Mouse (Mus musculus) embryonic facial prominence, embryonic 14.5 days (tissue): ENCODE measurements around the gene Afg1l. TPM values are rescaled to one million over a fixed set of nuclear protein-coding genes. Genes with fewer than 3 reads are reported as not detected.

ENCODE experiments used
- ATAC-seq: fragments of 200-750 bp; cut with Nextera tagmentation; 2 replicates; pipeline ENCODE4 v1.8.0; 2017; ENCODE audit warnings: low read depth, moderate number of reproducible peaks, moderate TSS enrichment
- DNase-seq: peaks from one replicate; pipeline ENCODE4 v3.0.0-alpha.2; 2015; ENCODE audit warnings: low spot score
- H3K27ac ChIP-seq: fragments of 300-500 bp; sonication (generic); replicated peaks from 2 replicates; pipeline ENCODE4 v1.5.1; 2014; ENCODE audit warnings: low read depth, mild to moderate bottlenecking, low read length, moderate library complexity
- H3K27me3 ChIP-seq: fragments of 300-500 bp; sonication (generic); replicated peaks from 2 replicates; pipeline ENCODE4 v1.6.1; 2014; ENCODE audit warnings: low read length; ENCODE audit not compliant: control insufficient read depth, insufficient read depth
- H3K36me3 ChIP-seq: fragments of 300-500 bp; sonication (generic); 2 replicates; pipeline ENCODE4 v1.6.1; 2014; ENCODE audit warnings: low read length, mixed read lengths; ENCODE audit not compliant: control insufficient read depth, insufficient read depth
- H3K4me1 ChIP-seq: fragments of 300-500 bp; sonication (generic); 2 replicates; pipeline ENCODE4 v1.6.1; 2014; ENCODE audit warnings: antibody characterized with exemption, low read length; ENCODE audit not compliant: control insufficient read depth, insufficient read depth
- H3K4me2 ChIP-seq: fragments of 300-500 bp; sonication (generic); 2 replicates; pipeline ENCODE4 v1.6.1; 2014; ENCODE audit warnings: low read depth, mild to moderate bottlenecking, low read length, moderate library complexity, mixed read lengths
- H3K4me3 ChIP-seq: fragments of 300-500 bp; sonication (generic); 2 replicates; pipeline ENCODE4 v1.5.1; 2014; ENCODE audit warnings: low read depth, mild to moderate bottlenecking, low read length
- H3K9ac ChIP-seq: fragments of 300-500 bp; sonication (generic); 2 replicates; pipeline ENCODE4 v1.6.1; 2014; ENCODE audit warnings: low read depth, mild to moderate bottlenecking, low read length, moderate library complexity, mixed read lengths
- H3K9me3 ChIP-seq: fragments of 300-500 bp; sonication (generic); 2 replicates; pipeline ENCODE4 v1.6.1; 2016; ENCODE audit warnings: low read length; ENCODE audit not compliant: control insufficient read depth
- WGBS: fragments of 180-500 bp; shearing (Covaris S2); extraction: QIAGEN DNeasy Blood & Tissue Kit; methylation state at CpG from one replicate; pipeline ENCODE4 v1.1.7; 2014; 5-methylcytosine and 5-hydroxymethylcytosine counted together
- polyA plus RNA-seq: library from polyadenylated mRNA; unstranded; fragments of >200 nt; fragmentation: Nextera tagmentation; extraction: Ambion mirVana; gene quantifications from 2 replicates; pipeline ENCODE4 v1.2.1, GENCODE M21; 2014

Gene Afg1l
- polyA plus RNA-seq, 1 experiment from 2014 or later, result 6.8 TPM

- H3K4me1 ChIP-seq, result no peaks in the 10 kb centered on the region
- no peak overlapping the region for H3K4me3 ChIP-seq
- peaks cover 26% of the 10 kb centered on the region for H3K36me3 ChIP-seq
- no peaks in the 10 kb centered on the region for H3K9me3 ChIP-seq
- H3K9ac ChIP-seq, result no peak overlapping the region
- no peak overlapping the region for H3K4me2 ChIP-seq
- no peak for ATAC-seq
- DNase-seq, result no peak
- no peak overlapping the region for H3K27ac ChIP-seq
- 84% methylated on average over 6 of the region's 6 CpGs for WGBS
- H3K27me3 ChIP-seq, result no peaks in the 10 kb centered on the region
Observed at GRCm38 (mm10) chr10:42510141-42510540, 31.8 kb upstream of the Afg1l start.

DNA sequence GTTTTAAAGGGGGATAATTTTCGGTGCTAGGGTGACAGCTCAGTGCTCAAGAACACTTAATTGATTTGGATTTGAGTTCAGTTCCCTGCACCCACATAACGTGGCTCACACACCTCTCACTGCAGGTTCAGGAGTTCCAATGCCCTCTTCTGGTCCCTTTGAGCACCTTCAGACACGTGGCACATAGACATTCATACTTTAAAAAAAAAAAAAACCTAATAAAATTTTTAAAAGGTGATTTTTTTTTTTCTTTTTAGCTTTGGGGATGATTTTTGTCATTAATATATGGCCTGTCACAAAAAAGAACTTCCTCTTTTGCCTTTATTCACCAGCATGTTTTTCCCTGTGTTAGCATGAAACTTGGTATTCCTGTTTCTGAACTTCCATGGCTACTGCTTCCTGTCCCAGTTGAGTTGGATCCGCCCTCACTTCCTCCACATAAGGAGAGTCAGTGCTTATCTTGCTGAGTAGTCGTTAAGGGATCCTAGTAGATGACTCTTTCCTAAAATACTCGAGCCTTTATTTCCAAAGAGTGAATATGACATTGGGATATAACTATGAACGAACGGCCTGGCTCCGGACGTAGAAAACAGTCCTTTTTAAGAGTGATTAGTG is 25.8 kb upstream of the Afg1l start:
- no peaks in the 10 kb centered on the region for H3K4me1 ChIP-seq
- WGBS, result 88% methylated on average over 10 of the region's 10 CpGs
- H3K9me3 ChIP-seq, result no peaks in the 10 kb centered on the region
- no peaks in the 10 kb centered on the region for H3K27me3 ChIP-seq
- DNase-seq (no peak), ATAC-seq (no peak)
- H3K4me2 ChIP-seq, result no peak overlapping the region
- no peak overlapping the region for H3K4me3 ChIP-seq
- H3K27ac ChIP-seq, result no peak overlapping the region
- H3K9ac ChIP-seq, result no peak overlapping the region
- peaks cover 22% of the 10 kb centered on the region for H3K36me3 ChIP-seq

- Histone ChIP-seq H3K4me3 (peak overlapping the region; percentile 96), H3K27me3 (no peaks in the 10 kb centered on the region), H3K4me2 (peak overlapping the region; percentile 80), H3K27ac (peak overlapping the region; percentile 99), H3K4me1 (no peaks in the 10 kb centered on the region), H3K9me3 (no peaks in the 10 kb centered on the region), H3K36me3 (peaks cover 13% of the 10 kb centered on the region; the same call in 1 of the 2 replicates), H3K9ac (peak overlapping the region; percentile 95)
- DNase-seq, result peak; percentile 87
- ATAC-seq, result peak; percentile 33
- under 1% methylated on average over 25 of the region's 55 CpGs for WGBS
Observed at GRCm38 (mm10) chr10:42502349-42503111, 24.2 kb upstream of the Afg1l start.

DNA sequence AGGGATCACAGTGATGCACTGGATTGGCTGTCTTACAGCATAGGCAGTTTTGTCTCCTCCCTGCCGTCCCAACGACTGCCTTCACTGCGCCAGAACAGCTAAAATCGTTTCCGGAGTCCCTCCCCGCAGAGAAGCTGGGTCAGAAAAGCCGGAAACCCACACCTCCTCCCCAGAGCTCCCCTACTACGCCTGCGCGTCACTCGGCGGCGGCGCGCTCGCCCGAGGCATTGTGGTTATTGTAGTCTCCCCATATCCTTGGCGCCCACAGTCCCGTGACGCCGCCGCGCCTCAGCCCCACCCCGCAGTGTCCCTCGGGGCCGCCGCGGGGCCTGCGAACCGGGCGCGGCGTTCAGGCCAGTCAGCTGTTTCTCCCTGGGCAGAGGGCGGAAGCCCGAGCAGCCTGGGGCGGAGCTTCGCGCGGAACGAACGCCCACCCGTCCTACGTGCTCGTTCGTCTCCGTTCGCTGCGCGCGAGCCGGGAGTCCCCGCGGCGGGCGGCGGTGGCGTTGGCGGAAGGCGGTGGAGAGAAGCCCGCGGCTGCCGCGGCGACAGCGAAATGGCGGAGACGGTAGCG is 23.5 kb upstream of the Afg1l start, which contains the start of gene Snx3:
Gene Snx3, plus strand, starts transcription at position 256 of the 574 bp plus-strand sequence.
- peak; percentile 98 for ATAC-seq
- under 1% methylated on average over 28 of the region's 68 CpGs for WGBS

DNA sequence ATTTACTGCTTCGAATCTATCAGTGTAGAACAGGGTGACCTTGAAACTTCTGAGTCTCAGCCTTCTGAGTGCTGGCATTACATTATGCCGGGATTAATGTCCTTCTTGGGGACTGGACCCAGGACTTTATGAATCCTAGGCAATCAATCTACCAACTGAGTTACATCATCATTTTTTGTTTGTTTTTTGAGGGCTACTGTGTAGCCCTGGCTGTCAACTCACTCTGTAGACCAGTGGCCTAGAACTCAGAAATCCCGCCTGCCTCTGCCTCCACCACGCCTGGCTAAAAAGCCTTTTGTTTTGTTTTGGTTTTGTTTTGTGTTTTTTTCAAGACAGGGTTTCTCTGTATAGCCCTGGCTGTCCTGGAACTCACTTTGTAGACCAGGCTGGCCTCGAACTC is 22.8 kb upstream of the Afg1l start:
- no peak for DNase-seq
- H3K27me3 ChIP-seq, result no peaks in the 10 kb centered on the region
- no peaks in the 10 kb centered on the region for H3K9me3 ChIP-seq
- H3K4me3 ChIP-seq, result peak overlapping the region; percentile 96
- peak overlapping the region; percentile 99 for H3K27ac ChIP-seq
- H3K36me3 ChIP-seq, result 0 out of 2 replicates have a peak, but pooled peaks cover 4% of the 10 kb centered on the region
- WGBS, result 81% methylated on average over 5 of the region's 5 CpGs
- 0 out of 2 replicates have a peak overlapping the region, but pooled peaks have one; percentile 95 for H3K9ac ChIP-seq
- H3K4me1 ChIP-seq, result no peaks in the 10 kb centered on the region
- peak overlapping the region; percentile 80 for H3K4me2 ChIP-seq
- no peak for ATAC-seq

More for the DNA sequence above, 23.5 kb upstream of the Afg1l start, which contains the start of gene Snx3:
- no peaks in the 10 kb centered on the region for H3K4me1 ChIP-seq
- peak; percentile 98 for DNase-seq
- H3K36me3 ChIP-seq, result peaks cover 7% of the 10 kb centered on the region; the same call in 1 of the 2 replicates
- no peaks in the 10 kb centered on the region for H3K9me3 ChIP-seq
- H3K27me3 ChIP-seq, result no peaks in the 10 kb centered on the region
- H3K4me2 ChIP-seq, result peak within 1 kb of the TSS; percentile 80
- peak within 1 kb of the TSS; percentile 95 for H3K9ac ChIP-seq
- H3K27ac ChIP-seq, result peak within 1 kb of the TSS; percentile 99
- H3K4me3 ChIP-seq, result peak within 1 kb of the TSS; percentile 96

- Histone ChIP-seq H3K9ac (no peak overlapping the region), H3K9me3 (no peaks in the 10 kb centered on the region), H3K4me2 (no peak overlapping the region), H3K27me3 (no peaks in the 10 kb centered on the region), H3K36me3 (0 out of 2 replicates have a peak, but pooled peaks cover 4% of the 10 kb centered on the region), H3K4me3 (no peak overlapping the region), H3K4me1 (no peaks in the 10 kb centered on the region), H3K27ac (peak overlapping the region; percentile 99)
- DNase-seq (no peak), ATAC-seq (no peak)
- 91% methylated on average over 8 of the region's 8 CpGs for whole genome bisulfite sequencing
Observed at GRCm38 (mm10) chr10:42500611-42501010, 22.2 kb upstream of the Afg1l start.

DNA sequence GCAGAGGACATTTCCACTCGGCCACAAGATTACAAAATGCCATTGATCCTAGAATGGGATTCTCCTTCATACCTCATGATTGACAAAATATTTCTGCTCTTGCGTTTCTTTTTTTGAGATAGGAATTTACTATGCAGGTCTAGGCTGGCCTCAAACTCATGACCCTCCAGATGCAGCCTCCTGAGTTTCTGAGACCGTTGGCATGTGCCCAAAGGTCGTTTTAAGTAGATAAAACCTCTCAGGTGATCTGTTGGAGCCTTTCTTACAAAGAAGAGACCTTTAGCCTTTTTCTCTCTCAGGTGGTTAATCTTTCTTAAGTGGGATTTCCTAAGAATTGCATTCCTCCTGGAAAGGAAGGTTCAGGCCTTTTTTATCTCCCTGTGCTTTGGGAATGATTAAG is 14.6 kb upstream of the Afg1l start:
- Histone ChIP-seq H3K36me3 (no peaks in the 10 kb centered on the region), H3K9me3 (no peaks in the 10 kb centered on the region), H3K27ac (no peak overlapping the region), H3K4me3 (no peak overlapping the region), H3K9ac (no peak overlapping the region), H3K4me2 (no peak overlapping the region), H3K27me3 (no peaks in the 10 kb centered on the region), H3K4me1 (no peaks in the 10 kb centered on the region)
- ATAC-seq (no peak), DNase-seq (no peak)
- WGBS, result 58% methylated on average over 4 of the region's 4 CpGs

- DNase-seq (no peak), ATAC-seq (no peak)
- no peak overlapping the region for H3K4me2 ChIP-seq
- H3K4me1 ChIP-seq, result no peaks in the 10 kb centered on the region
- no peaks in the 10 kb centered on the region for H3K9me3 ChIP-seq
- no peaks in the 10 kb centered on the region for H3K36me3 ChIP-seq
- no peak overlapping the region for H3K27ac ChIP-seq
- no peaks in the 10 kb centered on the region for H3K27me3 ChIP-seq
- H3K4me3 ChIP-seq, result no peak overlapping the region
- H3K9ac ChIP-seq, result no peak overlapping the region
- WGBS, result 81% methylated on average over 10 of the region's 10 CpGs
Observed at GRCm38 (mm10) chr10:42492027-42492771, 13.8 kb upstream of the Afg1l start.
